Mouse (Mus musculus) skeletal muscle tissue, adult 2 months (tissue): ENCODE data around the gene Nabp1.

Source experiments
- DNase-seq: peaks from one replicate; pipeline ENCODE4 v3.0.0-alpha.2; 2012; ENCODE audit warnings: low read depth, low spot score

Nabp1 gene

DNA sequence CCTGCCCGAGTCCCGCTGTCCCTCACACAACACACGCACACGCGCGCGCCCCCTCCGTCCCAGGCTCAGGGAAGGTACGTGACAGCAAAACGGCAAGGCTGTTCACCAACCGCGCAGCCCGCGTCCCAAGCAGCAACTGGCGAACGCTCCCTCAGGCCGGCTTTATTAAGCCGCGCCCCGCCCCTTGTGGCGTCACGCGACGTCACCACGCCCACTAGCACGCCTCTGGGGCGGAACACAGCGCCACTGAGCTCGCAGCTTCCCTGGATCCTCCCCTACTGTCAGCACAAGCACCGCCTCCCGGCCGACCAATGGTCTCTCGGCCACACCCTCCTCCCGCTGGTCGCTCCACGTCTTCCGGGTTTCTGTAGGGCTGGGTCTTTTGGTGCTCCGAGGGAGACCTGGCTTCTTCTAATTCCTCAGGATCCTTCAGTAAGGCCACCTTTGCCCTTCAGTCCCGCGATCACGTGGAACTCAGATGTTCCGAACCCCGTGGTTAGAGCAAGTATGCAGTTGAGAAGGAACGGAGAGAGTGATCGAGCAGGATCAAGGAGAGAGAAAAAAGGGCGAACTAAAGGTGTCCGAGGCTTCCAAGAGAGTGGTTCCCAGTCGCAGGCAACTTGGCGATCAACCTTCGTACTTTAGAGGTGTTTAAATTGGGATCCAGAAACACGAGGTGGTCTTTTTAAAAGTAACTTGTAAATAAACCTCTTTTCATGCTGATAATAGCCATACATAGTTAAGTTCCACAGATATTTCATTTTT is at the start of gene Nabp1:
Gene Nabp1, minus strand, starts transcription at position 164 of the 765 bp plus-strand sequence.
- peak; percentile 99 for DNase-seq

DNA sequence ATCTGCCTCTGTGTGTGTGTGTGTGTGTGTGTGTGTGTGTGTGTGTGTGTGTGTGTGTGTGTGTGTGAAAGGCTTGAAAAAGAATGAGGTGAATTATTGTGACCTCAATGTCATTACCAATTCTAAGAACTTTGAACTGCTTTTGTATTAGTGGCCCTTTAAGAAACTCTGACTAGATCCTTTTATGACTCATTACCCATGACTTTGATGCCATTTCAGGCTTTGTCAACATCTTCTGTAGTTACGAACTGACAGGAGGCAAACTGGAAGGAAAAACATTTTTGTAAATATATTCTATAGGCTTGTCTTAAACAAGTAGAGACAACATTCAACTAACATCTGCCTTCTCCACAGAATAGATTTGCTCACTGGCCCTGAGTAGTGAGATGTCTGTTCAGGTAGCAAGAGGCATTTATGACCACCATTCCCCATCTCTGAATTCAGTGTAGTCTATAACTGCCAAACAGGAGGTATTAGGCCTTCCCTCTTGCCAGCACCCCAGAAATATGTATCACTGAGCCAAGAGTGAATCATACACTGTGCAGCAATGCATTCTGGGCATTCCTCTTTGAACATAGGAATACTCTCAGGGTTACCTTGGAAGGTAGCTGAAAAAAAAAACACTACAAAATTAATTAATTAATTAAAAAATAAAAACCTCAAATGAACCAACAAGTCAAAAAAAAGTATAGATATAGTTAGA is 47.5 kb upstream of the Nabp1 start:
- no peak for DNase-seq

DNA sequence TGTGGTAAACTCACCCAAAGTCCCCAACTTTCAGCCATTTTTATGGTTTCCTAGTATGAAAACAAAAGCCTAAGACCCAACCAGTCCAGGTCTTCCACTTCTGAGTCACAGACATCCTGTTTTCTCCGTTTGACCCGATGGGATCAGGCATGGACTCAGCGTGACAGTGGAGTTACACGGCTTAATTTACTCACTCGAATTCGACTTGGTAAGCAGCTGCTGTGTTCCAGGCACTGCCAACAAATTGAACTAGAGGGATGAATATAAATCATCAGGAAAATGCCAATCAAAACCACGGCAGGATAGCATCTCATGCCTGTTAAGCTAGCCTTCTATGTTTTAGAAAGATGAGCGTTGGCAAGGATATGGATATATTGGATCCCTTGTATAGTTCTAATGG is 43.4 kb upstream of the Nabp1 start:
- no peak for DNase-seq

DNA sequence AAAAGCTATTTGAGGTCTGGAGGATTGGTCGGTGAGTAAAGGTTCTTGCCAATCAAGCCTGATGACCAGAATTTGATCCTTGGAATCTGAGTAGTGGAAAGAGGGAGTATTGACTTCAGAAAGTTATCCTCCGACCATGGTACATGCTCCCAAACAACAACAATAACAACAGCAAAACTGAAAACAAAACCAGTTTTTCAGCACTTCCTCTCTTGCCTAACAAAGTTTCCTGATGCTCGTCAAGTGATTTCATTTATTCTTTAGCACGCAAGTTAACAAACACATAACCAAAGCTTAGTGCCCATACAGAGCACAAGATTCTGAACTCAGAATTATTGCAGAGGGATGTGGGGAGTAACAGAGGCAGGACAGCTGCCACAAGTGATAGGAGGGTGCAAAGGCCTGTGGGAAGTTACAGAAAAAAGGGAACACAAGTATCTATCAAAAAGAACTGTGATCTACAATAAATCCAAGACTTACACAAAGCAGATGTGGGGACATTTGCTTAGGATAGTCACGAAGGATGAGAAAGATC is 42.1 kb upstream of the Nabp1 start:
- DNase-seq = no peak

DNA sequence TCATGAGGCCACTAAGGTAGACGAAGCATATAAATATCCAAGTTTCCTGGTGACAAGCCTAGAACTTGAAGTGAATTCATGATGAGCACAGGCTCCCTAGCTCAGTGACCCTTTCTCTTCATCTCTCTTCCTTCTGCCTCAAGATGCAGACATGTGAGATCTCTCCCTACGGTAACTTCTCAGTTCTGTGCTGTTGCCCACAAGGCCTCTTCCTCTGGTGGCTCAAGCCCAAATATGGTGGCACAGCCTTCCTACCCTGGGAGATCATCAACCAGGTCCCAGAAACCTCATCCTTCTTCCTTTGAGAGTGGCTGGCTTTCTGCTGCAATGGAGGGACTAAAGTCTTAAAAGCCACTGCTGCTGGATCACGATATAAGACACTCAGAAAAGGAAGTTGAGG is 40.9 kb upstream of the Nabp1 start:
- no peak for DNase-seq

DNA sequence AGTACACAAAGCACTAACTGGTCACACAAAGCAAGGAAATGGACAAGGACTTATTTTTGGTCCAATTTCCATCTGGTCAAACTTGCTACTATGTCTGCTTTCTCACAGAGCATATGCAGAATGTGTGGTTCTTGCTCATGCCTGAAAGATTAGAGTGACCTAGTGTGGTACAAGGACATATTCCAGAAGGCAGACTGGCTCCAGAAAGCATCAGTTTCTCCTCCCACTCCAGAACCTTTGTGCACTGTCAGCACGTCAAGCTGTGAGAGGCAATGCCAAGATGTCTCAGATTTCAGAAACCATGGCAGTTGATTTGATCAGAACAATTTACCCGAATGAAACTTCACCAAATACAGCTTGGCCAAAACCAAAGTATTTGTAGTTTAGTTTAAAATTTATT is 37.4 kb upstream of the Nabp1 start:
- DNase-seq = no peak

DNA sequence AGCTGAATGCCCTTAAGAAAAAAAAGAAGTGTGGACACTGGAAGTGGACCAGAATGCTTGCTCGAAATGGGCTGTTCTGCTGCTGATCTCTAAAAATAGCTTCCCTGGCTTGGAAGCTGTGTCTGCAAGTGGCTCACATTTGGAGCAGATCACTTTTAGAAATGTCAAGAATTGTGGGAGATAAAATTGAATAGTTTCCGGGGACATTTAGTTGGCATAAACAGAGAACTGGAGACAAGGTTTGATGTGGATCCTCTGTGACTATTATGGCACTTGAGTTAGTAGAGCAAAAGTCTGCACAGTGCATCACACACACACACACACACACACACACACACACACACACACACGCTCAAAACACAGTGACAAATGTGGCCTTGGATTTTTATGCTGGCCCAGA is 36.8 kb upstream of the Nabp1 start:
- DNase-seq = peak; percentile 48

DNA sequence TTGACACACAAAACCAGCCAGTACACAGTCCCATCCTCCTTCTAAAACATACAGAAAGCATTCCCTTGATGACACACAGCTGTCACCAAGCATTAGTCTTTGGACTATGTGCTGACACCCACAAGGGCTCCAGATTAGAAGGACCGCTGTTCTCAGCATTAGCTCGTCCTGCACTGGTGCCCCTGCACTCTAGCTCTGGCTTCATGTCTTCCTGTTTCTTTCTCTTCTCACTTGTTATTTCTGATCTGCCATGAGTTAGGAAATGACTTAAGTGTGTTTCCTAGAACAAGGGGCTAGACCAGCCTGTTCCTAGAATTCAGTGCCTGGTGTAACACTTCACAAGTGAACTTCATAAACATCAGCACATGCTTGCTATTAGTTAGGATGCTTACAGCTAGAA is 36.2 kb upstream of the Nabp1 start:
- DNase-seq = no peak

DNA sequence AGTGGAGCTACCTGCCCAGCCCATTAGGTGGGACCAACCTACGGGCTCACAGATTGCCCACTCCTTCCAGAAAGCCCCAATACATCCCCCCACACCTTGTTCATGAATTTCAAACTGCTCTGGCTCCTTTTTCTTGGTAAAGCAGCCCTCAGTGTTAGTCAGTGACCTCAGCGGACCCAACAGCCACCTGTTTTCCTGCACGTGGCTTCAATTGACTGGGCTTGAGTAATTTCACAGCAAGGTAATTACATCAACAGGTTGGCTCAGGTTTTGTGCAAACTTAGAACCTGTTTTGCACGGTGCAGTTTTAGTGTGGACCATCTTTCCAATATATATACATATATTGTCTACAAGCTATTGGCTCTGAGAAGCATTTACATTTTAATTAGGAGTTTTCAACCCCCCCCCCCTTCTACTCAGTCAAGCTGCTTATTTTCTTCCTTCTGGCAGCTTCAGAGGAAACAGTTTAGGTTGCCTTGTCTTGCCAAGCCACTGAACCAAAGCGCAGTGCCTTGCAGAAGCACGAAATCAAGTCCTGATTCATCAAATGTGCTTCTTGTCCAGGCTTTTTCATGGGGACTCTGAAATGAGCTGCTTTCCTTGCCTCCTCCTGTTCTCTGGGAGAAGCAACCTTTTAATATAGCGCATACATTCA is 35.0 kb upstream of the Nabp1 start:
- no peak for DNase-seq

DNA sequence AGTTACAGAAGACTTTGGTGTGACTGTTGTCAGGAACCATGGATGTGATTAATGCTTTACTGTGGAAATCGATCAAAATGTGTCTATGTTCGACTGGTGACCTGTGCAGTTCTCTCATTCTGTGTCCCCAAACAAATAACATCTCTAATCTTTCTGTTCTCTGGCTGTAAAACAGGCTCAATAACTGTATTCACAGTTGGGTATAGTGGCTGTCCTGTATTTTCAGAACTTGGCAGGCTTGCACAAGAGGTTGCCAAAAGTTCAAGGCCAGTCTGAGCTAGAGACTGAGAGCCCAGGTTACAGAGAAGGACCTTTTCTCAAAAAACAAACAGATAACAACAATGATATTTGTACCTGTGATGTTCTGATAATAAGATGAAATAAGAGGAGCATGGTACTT is 34.1 kb upstream of the Nabp1 start:
- DNase-seq = no peak

DNA sequence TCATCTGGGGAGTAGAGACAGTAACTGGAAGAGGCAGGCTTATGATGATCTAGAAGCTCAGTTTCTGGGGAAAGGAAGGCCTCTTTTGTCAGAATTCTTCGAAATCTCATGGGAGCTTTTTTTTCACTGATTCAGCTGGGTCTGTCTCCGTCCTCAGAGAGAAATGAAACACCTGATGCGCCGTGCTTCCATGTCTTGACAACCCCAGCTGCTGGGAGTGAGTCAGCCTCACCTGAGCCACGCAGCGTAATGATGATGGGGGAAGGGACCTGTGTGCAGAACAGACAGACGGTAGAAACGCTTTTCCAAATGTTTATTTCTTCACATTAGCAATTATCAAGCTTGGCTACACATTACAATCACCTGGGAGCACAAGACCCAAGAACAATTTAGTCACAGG is 31.6 kb upstream of the Nabp1 start:
- DNase-seq = no peak

DNA sequence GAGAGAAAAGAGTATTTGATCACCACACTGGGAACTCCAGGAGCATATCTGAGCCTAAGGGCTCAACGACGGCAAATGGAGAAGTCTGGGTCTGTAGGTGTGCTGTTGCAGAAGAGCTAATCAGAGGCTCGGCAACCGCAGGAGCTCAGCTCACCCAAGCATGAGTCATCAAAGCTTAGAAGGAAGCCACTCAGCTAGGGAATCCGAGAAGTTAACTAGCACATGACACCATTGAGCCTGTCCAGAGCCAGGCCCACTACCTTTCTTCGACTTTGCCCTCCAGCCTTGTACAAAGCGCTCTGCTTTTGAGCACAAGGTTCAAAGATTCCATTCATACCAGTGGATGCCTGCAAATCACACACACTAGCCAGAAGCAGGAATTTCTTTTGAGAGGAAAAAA is 30.9 kb upstream of the Nabp1 start:
- peak; percentile 71 for DNase-seq

DNA sequence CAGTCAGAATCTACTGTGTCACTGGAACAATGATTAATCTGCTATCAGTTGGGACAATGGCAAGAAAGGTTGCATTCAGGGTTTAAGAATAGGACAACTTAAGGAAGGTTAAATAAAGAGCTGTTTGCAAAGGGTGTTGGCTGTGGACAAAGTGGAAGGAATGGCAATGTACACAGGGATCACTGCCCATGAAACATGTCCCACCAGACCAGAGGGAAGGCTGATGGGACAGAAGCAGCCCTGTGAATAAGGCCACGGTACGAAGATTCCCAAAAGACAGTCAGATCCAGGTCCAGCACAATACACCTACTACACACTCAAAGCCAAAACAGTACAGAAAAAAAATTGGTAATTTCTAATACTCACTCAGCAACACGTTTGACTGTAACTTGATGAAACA is 30.3 kb upstream of the Nabp1 start:
- no peak for DNase-seq

DNA sequence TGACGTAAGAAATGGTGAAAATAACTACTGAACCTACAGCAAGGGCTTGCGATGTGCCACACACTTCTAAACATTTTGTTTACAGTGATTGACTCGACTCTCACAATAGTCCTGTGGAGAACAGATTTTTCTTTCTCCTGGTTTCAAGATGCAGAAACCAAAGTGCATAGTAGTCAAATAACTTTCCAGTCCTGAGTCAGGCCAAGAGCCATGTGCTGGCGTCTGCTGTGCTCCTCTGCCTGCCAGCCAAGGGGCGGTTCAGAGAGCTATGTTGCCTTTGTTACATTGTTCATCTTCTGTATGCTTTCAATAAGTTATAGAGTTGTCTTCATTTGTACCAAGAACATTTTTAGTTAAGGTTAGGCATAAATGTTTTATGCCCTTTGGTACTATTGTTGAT is 29.2 kb upstream of the Nabp1 start:
- no peak for DNase-seq

DNA sequence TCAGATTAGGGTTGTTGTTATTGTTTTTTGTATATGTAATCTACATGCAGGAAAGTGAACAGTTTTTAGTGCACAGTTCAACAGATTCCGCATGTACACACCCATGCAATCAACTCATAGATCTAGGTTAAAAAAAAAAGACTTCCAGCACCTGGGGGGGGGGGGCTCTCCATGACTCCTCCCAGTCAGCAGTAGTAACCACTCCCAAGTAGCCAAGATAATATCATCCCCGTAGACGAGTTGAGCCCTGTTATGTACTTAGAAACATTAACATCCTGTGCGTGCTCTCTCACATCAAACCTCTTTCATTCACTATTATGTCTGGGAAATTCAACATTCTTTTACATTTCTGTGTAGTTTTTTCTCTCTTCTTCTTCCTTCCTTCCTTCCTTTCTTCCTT is 28.0 kb upstream of the Nabp1 start:
- no peak for DNase-seq

DNA sequence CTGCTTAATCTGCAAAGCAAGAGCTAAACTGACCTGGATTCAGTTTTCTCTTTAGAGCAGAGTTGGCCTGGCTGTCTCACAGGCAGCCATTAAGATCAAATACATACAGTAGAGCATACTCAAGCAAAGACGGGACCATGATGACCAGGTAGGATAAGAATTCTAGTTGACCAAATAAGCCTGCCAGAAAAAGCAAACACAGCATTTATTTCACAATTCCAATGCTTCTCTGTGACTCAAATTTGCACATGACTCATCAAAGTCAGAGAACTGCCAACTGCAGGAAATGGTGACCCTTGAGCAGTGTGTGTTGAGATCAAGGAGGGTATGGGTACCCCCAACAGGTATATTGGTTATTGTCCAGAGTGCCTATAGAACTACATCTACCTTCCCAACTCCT is 27.4 kb upstream of the Nabp1 start:
- DNase-seq = no peak

DNA sequence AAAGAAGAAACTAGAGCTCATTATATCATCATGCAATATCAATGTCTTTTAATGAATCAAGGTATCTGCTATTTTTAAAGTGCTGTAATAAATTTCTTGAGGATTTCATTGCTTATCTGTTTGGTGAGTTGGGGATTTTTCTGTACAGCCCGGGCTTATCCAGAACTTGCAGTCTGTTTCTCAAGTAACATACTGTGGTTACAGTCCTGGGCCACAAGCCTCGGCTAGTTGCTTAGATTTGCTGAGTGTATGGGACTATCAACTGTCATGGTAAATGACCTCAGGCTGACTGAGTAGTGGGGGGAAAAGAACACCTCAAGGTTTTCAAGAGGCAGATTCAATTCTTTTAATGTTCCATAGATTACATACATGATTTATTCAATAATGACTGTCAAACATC is 24.8 kb upstream of the Nabp1 start:
- DNase-seq = no peak

DNA sequence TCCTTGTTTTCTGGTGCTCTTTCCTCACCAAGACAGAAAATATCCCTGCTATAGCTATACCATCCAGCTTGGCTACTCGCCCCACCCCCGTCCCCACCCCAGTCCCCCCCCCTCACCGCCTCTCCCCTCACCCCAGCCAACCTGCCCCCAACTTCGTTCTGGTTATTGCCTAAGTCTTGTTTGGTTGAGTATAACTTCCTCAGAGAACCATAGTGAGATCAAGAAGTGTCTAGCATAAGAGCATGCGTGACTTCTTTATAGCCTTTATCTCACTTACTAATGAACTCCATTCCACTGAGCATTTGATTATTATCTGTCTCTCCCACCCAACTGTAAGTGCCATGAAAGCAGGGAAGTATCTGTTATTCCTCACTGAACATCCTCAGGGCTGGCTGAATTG is 24.1 kb upstream of the Nabp1 start:
- no peak for DNase-seq

DNA sequence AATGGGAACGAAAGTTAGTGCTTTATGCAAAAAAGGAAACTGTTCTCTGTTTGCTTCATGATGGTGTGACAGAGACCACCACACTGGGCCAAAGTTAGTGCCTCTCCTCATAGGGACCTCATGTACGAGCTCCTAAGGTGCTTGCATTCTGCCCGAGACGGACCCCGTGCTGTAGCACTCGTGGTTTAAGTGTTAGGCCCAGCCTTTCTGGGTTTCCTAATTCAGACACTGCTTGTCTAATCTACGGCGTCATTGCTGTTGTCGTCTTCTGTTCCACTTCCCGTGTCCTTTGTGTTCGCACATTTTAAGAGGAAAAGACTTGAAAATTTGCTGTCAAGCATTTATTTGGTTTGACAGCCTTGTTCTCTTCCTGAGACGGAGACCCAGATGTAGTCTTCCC is 23.0 kb upstream of the Nabp1 start:
- DNase-seq = no peak

DNA sequence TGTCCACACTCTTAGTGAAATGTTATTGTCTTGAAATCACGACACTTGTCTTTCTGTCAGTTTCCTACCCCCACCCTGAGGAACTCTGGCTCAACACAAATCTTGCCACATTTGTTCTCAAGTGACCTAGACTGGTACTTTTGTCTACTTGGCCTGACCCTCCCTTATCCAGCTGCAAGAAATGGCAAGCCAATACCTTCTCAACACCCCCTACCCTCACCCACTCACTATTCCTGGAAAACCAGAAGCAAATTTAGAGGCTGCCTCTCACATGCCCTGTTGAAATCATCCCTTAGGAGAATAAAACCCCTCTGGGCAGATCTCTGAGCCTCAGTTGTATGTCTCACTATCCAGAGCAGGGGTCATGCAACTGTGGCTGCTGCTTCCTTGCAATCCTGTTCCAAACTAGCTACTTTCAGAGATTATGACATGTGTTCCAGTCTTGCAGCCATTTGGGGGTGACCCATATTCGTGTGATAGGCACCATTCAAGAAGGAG is 20.4 kb upstream of the Nabp1 start:
- DNase-seq = no peak

DNA sequence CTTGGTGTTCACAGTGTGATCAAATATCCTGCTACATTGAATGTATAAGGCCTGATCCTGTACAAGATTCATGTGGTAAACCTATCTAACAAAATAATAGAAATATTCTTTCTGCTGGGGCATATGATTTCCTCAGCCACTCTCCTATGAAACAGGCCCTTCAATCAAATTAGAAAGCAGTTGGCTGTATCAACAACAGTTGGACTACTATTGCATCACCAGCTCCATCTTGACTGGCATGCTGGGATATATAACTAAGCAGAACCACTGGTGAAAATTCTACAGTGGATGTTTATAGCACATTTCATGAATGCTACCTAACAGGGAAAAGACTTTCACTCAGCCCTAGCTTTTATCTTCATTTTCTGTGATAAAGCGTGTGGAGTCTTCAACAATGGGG is 17.9 kb upstream of the Nabp1 start:
- DNase-seq = no peak

DNA sequence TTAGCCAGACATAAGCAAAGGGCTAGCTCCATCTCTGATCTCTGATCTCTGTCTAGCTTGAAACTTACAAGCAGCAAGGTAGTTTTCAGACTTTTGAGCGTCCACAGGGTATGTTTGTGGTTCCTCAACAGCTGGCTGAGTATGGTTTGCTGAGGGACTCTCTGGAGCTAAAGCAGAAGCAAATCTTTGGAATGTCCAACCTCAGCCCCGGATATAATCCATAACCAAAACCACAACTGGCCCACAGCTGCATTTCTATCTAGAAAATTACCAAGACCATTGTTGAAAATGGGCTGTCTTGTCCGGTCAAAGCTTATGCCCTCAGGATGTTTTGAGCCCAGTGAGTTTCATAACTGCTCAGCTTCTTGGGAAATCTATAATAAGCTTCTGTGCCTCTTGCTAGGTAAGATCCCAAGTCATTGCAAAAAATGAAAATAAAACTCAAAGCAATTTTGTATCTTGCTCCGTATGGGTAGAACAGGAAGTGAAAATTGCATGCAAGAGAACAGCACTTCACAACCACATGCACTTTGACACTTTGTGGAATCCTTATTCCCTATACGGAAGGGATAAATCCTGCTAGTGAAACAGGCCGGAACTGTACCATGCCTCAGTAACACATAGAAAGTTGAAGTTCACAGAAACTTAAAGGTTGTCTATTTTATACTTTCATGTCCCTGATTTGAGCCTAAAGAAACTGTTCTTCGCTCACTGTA is 15.5 kb upstream of the Nabp1 start:
- no peak for DNase-seq
